Mouse (Mus musculus): ENCODE results near the gene Dclk1. TPM values are rescaled to one million over a fixed set of nuclear protein-coding genes. Genes with fewer than 3 reads are reported as not detected.

Gene Dclk1
- total RNA-seq, 2 experiments from 2014 or later: 20.5 to 29.9 TPM

- DNase-seq: no peak
Measured at GRCm38 (mm10) chr3:55515966-55516365, 273.8 kb downstream of the Dclk1 start.

- no peak for DNase-seq
Measured at GRCm38 (mm10) chr3:55517454-55518014, 275.4 kb downstream of the Dclk1 start.

GRCm38 (mm10) chr3:55520240-55521180, 278.3 kb downstream of the Dclk1 start:
- peak; percentile 74 for DNase-seq

GRCm38 (mm10) chr3:55521776-55522175, 279.6 kb downstream of the Dclk1 start:
- DNase-seq: no peak

GRCm38 (mm10) chr3:55523224-55523623, 281.1 kb downstream of the Dclk1 start:
- DNase-seq: no peak

GRCm38 (mm10) chr3:55523735-55524477, 281.7 kb downstream of the Dclk1 start:
- no peak for DNase-seq

- peak; percentile 24 for DNase-seq
Measured at GRCm38 (mm10) chr3:55524491-55525195, 282.5 kb downstream of the Dclk1 start.

GRCm38 (mm10) chr3:55526470-55526869, 284.3 kb downstream of the Dclk1 start:
- DNase-seq: no peak

- DNase-seq: no peak
Measured at GRCm38 (mm10) chr3:55527566-55527965, 285.4 kb downstream of the Dclk1 start.

- DNase-seq: no peak
Measured at GRCm38 (mm10) chr3:55528012-55528411, 285.8 kb downstream of the Dclk1 start.

- no peak for DNase-seq
Measured at GRCm38 (mm10) chr3:55529414-55529813, 287.2 kb downstream of the Dclk1 start.

GRCm38 (mm10) chr3:55531204-55532044, 289.3 kb downstream of the Dclk1 start:
- no peak for DNase-seq

GRCm38 (mm10) chr3:55532175-55532973, 290.2 kb downstream of the Dclk1 start:
- DNase-seq: no peak

- no peak for DNase-seq
Measured at GRCm38 (mm10) chr3:55535591-55536200, 293.5 kb downstream of the Dclk1 start.

GRCm38 (mm10) chr3:55536901-55537300, 294.7 kb downstream of the Dclk1 start:
- no peak for DNase-seq

- DNase-seq: no peak
Measured at GRCm38 (mm10) chr3:55537714-55538113, 295.6 kb downstream of the Dclk1 start.

GRCm38 (mm10) chr3:55539400-55539799, 297.2 kb downstream of the Dclk1 start:
- DNase-seq: no peak

- peak; percentile 28 for DNase-seq
Measured at GRCm38 (mm10) chr3:55539811-55540293, 297.7 kb downstream of the Dclk1 start.

GRCm38 (mm10) chr3:55540406-55541140, 298.4 kb downstream of the Dclk1 start:
- no peak for DNase-seq

Data from gastrocnemius, postnatal 10 days (tissue).